Mouse (Mus musculus): Measurements from ENCODE around the gene Brd2. TPM values are rescaled to one million over a fixed set of nuclear protein-coding genes. Genes with fewer than 3 reads are reported as not detected.
A peak's percentile ranks its signal among the peaks of the same experiment; 100 is the strongest.

Brd2 gene
- polyA plus RNA-seq, 1 experiment from 2014 or later = 125 TPM

DNA sequence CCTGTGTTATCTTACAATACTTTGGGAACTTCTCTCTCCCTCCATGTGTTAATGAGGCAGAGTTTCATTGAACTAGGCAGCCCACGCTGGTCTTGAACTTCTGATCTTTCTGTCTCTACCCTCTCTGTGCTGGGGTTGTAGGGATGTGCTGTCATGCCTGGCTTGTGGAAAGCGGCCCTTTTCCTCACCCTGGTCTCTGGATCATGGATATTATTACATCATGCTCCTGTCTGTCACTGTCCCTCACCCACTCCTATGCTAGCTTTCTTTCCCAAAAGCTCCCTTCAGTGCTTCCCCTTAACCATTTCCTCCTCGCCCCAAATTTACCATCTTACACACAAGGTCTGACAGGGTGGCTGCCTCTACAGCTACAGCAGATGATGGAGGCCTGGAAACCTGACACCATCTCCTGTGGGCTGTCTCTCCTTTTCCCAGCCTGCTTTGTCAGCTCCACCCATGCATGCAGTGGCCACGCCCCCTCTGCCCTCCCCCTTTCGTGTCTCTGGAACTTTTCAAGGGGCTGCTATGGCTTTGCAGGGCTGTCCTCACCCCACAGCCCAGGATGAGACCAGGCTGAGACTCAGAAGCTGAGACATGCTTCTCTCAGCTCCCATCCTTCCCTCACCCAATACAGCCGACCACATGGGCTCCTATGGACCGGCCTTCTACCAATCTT is 29.1 kb downstream of the Brd2 start:
- Histone ChIP-seq H3K36me3 (ENCODE audit: poor library complexity, severe bottlenecking) (no peaks in the 10 kb centered on the region), H3K4me2 (no peak overlapping the region), H3K27ac (no peak overlapping the region), H3K4me3 (no peak overlapping the region), H3K9me3 (replicated peaks) (no peaks in the 10 kb centered on the region), H3K27me3 (no peaks in the 10 kb centered on the region), H3K4me1 (no peaks in the 10 kb centered on the region), H3K9ac (no peak overlapping the region)
- WGBS = 31% methylated on average over 7 of the region's 7 CpGs
- no peak for ATAC-seq

DNA sequence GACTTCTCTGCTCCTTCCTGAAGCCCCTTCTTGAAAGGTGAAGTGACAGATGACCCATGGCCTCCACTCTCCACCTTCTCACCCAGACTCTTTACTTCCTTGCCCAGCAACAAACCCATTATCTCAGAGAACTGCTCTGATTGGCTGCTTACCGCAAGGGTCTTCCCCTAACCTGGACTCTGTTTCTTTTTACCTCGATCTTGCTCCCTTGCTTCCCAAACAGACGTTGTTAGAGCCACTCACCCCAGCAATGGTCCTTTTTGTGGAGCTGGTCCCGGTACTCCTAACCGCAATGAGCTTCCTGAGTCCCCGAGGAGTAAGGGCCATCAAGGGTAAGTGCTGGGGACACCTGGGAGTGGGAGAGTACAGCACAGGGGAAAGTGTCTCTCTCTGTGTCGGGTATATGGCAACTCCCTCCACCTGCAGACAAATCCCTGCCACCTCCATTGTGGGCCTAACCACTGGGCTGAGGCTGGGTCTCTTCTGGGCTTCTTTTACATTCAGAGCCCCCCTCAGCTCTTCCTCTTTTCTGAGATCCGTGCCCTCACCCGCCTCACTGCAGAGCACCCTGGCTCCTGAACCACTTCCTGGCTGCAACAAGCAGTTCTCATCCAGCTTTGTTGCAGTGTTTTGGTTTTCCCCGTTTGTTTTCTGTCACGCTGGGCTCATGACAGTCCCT is 30.1 kb downstream of the Brd2 start, which contains the start of gene H2-Oa:
Gene H2-Oa, plus strand, starts transcription at position 144 of the 679 bp plus-strand sequence.
- Histone ChIP-seq H3K4me1 (no peaks in the 10 kb centered on the region), H3K4me2 (no peak within 1 kb of the TSS), H3K27me3 (no peaks in the 10 kb centered on the region), H3K4me3 (no peak within 1 kb of the TSS), H3K9me3 (replicated peaks) (no peaks in the 10 kb centered on the region), H3K27ac (no peak within 1 kb of the TSS), H3K9ac (no peak within 1 kb of the TSS), H3K36me3 (ENCODE audit: poor library complexity, severe bottlenecking) (no peaks in the 10 kb centered on the region)
- no peak for ATAC-seq
- WGBS = 47% methylated on average over 11 of the region's 11 CpGs

DNA sequence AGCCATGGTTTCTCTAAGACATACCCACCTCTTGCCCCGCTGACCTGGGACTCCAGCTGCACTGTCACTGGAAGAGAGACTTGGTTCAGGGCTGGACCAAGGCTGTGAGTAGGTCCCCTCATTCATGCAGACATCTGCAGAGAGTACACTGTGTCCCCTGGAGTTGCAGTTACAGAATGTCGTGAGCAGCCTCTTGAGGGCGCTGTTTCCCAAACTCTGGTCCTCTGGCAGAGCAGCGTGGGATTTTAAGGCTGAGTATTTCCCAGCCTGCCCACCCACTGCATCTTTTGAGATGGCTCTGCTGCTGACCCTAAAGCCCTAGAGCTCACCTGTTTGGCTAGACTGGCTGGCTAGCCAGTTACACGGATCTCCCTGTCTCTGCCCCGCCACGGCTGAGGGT is 31.5 kb downstream of the Brd2 start:
- no peak for ATAC-seq
- no peaks in the 10 kb centered on the region for H3K4me1 ChIP-seq
- no peak overlapping the region for H3K4me2 ChIP-seq
- H3K9me3 ChIP-seq (replicated peaks) = no peaks in the 10 kb centered on the region
- H3K9ac ChIP-seq = no peak overlapping the region
- no peaks in the 10 kb centered on the region for H3K27me3 ChIP-seq
- H3K36me3 ChIP-seq (ENCODE audit: poor library complexity, severe bottlenecking) = no peaks in the 10 kb centered on the region
- no peak overlapping the region for H3K4me3 ChIP-seq
- H3K27ac ChIP-seq = no peak overlapping the region
- 57% methylated on average over 7 of the region's 7 CpGs for WGBS

GRCm38 (mm10) chr17:34088124-34088523 is 34.3 kb downstream of the Brd2 start:
- H3K4me3 ChIP-seq = no peak overlapping the region
- 87% methylated on average over 11 of the region's 11 CpGs for WGBS
- H3K27me3 ChIP-seq = no peaks in the 10 kb centered on the region
- H3K27ac ChIP-seq = no peak overlapping the region
- ATAC-seq = no peak
- H3K4me1 ChIP-seq = peaks cover 3% of the 10 kb centered on the region
- no peak overlapping the region for H3K9ac ChIP-seq
- no peaks in the 10 kb centered on the region for H3K36me3 ChIP-seq (ENCODE audit: poor library complexity, severe bottlenecking)
- H3K4me2 ChIP-seq = no peak overlapping the region
- H3K9me3 ChIP-seq (replicated peaks) = no peaks in the 10 kb centered on the region

DNA sequence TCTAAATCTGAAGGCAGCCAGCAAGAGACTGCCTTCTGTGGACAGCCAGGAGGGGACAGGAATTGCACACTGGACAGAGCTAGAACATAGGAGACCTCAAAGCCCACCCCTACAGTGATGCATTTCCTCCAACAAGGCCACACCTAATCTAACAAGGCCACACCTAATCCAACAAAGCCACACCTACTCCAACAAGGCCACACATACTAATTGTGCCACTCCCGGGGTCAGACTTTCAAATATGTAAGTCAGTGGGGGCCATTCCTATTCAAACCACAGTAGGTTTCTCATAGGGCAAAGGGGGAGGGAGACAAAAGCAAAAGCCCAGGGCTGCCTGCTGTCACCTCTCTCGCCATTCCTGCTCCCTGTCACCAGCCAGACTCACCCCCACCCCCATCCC is 35.0 kb downstream of the Brd2 start:
- no peak overlapping the region for H3K4me3 ChIP-seq
- no peaks in the 10 kb centered on the region for H3K27me3 ChIP-seq
- H3K27ac ChIP-seq = no peak overlapping the region
- H3K9ac ChIP-seq = no peak overlapping the region
- no peak for ATAC-seq
- no peaks in the 10 kb centered on the region for H3K9me3 ChIP-seq (replicated peaks)
- 35% methylated on average over 2 of the region's 2 CpGs for WGBS
- no peaks in the 10 kb centered on the region for H3K36me3 ChIP-seq (ENCODE audit: poor library complexity, severe bottlenecking)
- H3K4me1 ChIP-seq = peaks cover 7% of the 10 kb centered on the region
- no peak overlapping the region for H3K4me2 ChIP-seq

DNA sequence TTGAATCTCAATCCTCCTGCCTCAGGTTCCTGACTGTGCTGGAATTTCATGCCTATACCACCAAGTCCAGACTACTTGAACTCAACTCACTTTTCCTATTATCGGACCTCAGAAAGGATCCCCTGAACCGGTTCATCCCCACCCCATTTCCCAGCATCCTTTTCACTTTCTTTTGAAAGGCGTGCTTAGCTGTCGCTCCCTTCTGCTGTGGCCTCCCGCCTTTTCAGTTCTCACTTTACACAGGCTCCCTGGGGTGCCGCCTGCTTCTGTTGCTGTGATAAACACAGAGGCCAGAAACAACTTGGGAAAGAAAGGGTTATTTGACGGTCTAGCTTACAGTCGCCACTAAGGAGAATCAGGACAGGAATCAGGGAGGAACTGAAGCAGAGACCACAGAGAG is 39.3 kb downstream of the Brd2 start:
- WGBS = under 1% methylated on average over 8 of the region's 8 CpGs
- Histone ChIP-seq H3K36me3 (ENCODE audit: poor library complexity, severe bottlenecking) (no peaks in the 10 kb centered on the region), H3K9ac (no peak overlapping the region), H3K27ac (no peak overlapping the region), H3K4me1 (peaks cover 7% of the 10 kb centered on the region), H3K9me3 (replicated peaks) (0 out of 2 replicates have a peak, but pooled peaks cover 3% of the 10 kb centered on the region), H3K27me3 (no peaks in the 10 kb centered on the region), H3K4me2 (no peak overlapping the region), H3K4me3 (no peak overlapping the region)
- no peak for ATAC-seq

- H3K4me2 ChIP-seq = no peak overlapping the region
- H3K9me3 ChIP-seq (replicated peaks) = 0 out of 2 replicates have a peak, but pooled peaks cover 3% of the 10 kb centered on the region
- H3K36me3 ChIP-seq (ENCODE audit: poor library complexity, severe bottlenecking) = no peaks in the 10 kb centered on the region
- peak; percentile 83 for ATAC-seq
- H3K4me3 ChIP-seq = no peak overlapping the region
- no peak overlapping the region for H3K27ac ChIP-seq
- H3K27me3 ChIP-seq = peaks cover 12% of the 10 kb centered on the region
- H3K4me1 ChIP-seq = peaks cover 12% of the 10 kb centered on the region
- 14% methylated on average over 5 of the region's 5 CpGs for WGBS
- no peak overlapping the region for H3K9ac ChIP-seq
Observed at GRCm38 (mm10) chr17:34079621-34080020, 42.8 kb downstream of the Brd2 start.

DNA sequence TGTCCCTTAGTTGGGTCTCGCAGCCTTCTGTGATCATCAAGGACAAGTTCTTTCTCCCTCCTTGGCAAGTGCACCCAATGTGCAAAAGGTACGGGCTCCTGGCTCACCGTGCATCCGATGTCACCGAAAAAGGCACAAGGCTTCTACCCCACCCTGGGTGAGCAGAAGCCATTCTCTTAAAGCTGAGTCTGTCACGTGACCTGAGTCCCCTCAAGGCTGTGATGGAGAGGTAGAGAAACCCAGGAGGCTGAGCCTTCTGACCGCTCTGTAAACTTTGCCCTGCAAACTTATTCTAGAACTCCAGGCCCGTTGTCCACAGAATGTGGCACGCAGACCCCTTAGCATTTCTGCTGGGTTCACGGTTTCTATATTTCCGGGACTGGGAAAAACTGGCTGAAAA is 43.4 kb downstream of the Brd2 start:
- Histone ChIP-seq H3K4me3 (no peak overlapping the region), H3K27ac (no peak overlapping the region), H3K4me2 (no peak overlapping the region), H3K27me3 (peaks cover 12% of the 10 kb centered on the region), H3K36me3 (ENCODE audit: poor library complexity, severe bottlenecking) (no peaks in the 10 kb centered on the region), H3K4me1 (peaks cover 12% of the 10 kb centered on the region), H3K9me3 (replicated peaks) (0 out of 2 replicates have a peak, but pooled peaks cover 3% of the 10 kb centered on the region), H3K9ac (no peak overlapping the region)
- WGBS = 90% methylated on average over 11 of the region's 11 CpGs
- no peak for ATAC-seq

GRCm38 (mm10) chr17:34078148-34078547 is 44.3 kb downstream of the Brd2 start:
- H3K4me1 ChIP-seq = peaks cover 9% of the 10 kb centered on the region
- WGBS = 63% methylated on average over 4 of the region's 4 CpGs
- H3K9me3 ChIP-seq (replicated peaks) = 0 out of 2 replicates have a peak, but pooled peaks cover 3% of the 10 kb centered on the region
- H3K4me2 ChIP-seq = no peak overlapping the region
- peaks cover 12% of the 10 kb centered on the region for H3K27me3 ChIP-seq
- no peak overlapping the region for H3K27ac ChIP-seq
- H3K36me3 ChIP-seq (ENCODE audit: poor library complexity, severe bottlenecking) = no peaks in the 10 kb centered on the region
- no peak overlapping the region for H3K9ac ChIP-seq
- ATAC-seq = no peak
- no peak overlapping the region for H3K4me3 ChIP-seq

DNA sequence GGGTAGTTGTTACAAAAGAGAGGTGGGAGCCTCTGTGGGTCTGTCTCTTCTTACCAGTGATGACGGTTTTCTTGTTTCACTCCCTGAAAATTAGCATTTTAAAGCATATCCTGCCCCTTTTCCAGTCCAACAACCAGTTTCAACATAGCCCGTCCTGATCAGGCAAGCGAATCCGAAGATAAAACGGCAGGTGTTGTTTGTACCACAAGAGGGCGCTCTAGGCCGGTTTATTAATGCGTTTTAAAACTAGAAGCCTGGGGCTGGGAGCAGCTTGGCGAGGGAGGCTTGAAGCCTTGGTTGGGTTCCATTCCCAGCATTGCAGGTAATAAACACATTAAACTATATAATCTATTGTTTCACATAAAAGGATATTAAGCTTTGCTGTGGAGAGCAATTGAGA is 44.9 kb downstream of the Brd2 start:
- WGBS = under 1% methylated on average over 9 of the region's 9 CpGs
- no peak overlapping the region for H3K4me3 ChIP-seq
- H3K9ac ChIP-seq = no peak overlapping the region
- 0 out of 2 replicates have a peak, but pooled peaks cover 3% of the 10 kb centered on the region for H3K9me3 ChIP-seq (replicated peaks)
- ATAC-seq = no peak
- H3K27ac ChIP-seq = no peak overlapping the region
- no peaks in the 10 kb centered on the region for H3K36me3 ChIP-seq (ENCODE audit: poor library complexity, severe bottlenecking)
- H3K4me1 ChIP-seq = 0 out of 2 replicates have a peak, but pooled peaks cover 5% of the 10 kb centered on the region
- peaks cover 12% of the 10 kb centered on the region for H3K27me3 ChIP-seq
- H3K4me2 ChIP-seq = no peak overlapping the region

GRCm38 (mm10) chr17:34075271-34075670 is 47.2 kb downstream of the Brd2 start:
- Histone ChIP-seq H3K27me3 (peaks cover 12% of the 10 kb centered on the region), H3K4me1 (0 out of 2 replicates have a peak, but pooled peaks cover 5% of the 10 kb centered on the region), H3K4me3 (no peak overlapping the region), H3K9me3 (replicated peaks) (no peaks in the 10 kb centered on the region), H3K4me2 (no peak overlapping the region), H3K27ac (no peak overlapping the region), H3K9ac (no peak overlapping the region), H3K36me3 (ENCODE audit: poor library complexity, severe bottlenecking) (no peaks in the 10 kb centered on the region)
- 43% methylated on average over 7 of the region's 7 CpGs for WGBS
- ATAC-seq = no peak

GRCm38 (mm10) chr17:34072091-34072490 is 50.3 kb downstream of the Brd2 start:
- H3K4me1 ChIP-seq = 0 out of 2 replicates have a peak, but pooled peaks cover 5% of the 10 kb centered on the region
- H3K27me3 ChIP-seq = peaks cover 8% of the 10 kb centered on the region
- no peak for ATAC-seq
- no peak overlapping the region for H3K4me3 ChIP-seq
- H3K36me3 ChIP-seq (ENCODE audit: poor library complexity, severe bottlenecking) = no peaks in the 10 kb centered on the region
- no peaks in the 10 kb centered on the region for H3K9me3 ChIP-seq (replicated peaks)
- H3K9ac ChIP-seq = no peak overlapping the region
- H3K27ac ChIP-seq = no peak overlapping the region
- H3K4me2 ChIP-seq = no peak overlapping the region
- 81% methylated on average over 5 of the region's 5 CpGs for WGBS

Measured in forebrain, embryonic 13.5 days (tissue).